ENCODE assay signal across 8 mouse cellular contexts in genomic region chr2:163204548-163205261, GRCm38 (mm10). TPM values are rescaled to one million over a fixed set of nuclear protein-coding genes. Genes with fewer than 3 reads are reported as not detected.
DNase-seq lines count a peak whose midpoint lies in the region; ATAC-seq and TF ChIP-seq lines count a peak whose summit lies in the region.

No protein-coding gene starts in this region.

- TF ChIP-seq CTCF in spleen, adult 2 months (IDR thresholded peaks at IDR 0.05; ENCODE audit: extremely low read depth, insufficient read depth, insufficient read length, insufficient replicate concordance): no peak

- peak overlapping the region; percentile 80 for H3K9ac ChIP-seq in forebrain, embryonic 11.5 days (ENCODE audit: low read length)
- peak overlapping the region; percentile 45 for H3K9ac ChIP-seq in intestine, embryonic 15.5 days

- H3K4me2 ChIP-seq in forebrain, embryonic 11.5 days (ENCODE audit: low read depth, low read length, severe bottlenecking): peak overlapping the region; percentile 89
- H3K4me2 ChIP-seq in intestine, embryonic 15.5 days (replicated peaks): peak overlapping the region; percentile 98

- H3K9me3 ChIP-seq in forebrain, embryonic 11.5 days (ENCODE audit: control insufficient read depth, low read length): no peaks in the 10 kb centered on the region; the same call in 1 of the 2 replicates
- no peaks in the 10 kb centered on the region for H3K9me3 ChIP-seq in intestine, embryonic 15.5 days

- no peaks in the 10 kb centered on the region for H3K36me3 ChIP-seq in spleen, adult 2 months (ENCODE audit: control insufficient read depth, insufficient read depth, low read length)
- H3K36me3 ChIP-seq in forebrain, embryonic 11.5 days (ENCODE audit: control insufficient read depth, insufficient read depth, low read length): no peaks in the 10 kb centered on the region
- H3K36me3 ChIP-seq in intestine, embryonic 15.5 days: no peaks in the 10 kb centered on the region

- H3K27me3 ChIP-seq in spleen, adult 2 months (ENCODE audit: control insufficient read depth, insufficient read depth, low read length): peaks cover 30% of the 10 kb centered on the region
- peaks cover 6% of the 10 kb centered on the region for H3K27me3 ChIP-seq in forebrain, embryonic 11.5 days (ENCODE audit: control insufficient read depth, insufficient read depth, low read length)
- H3K27me3 ChIP-seq in intestine, embryonic 15.5 days (replicated peaks): peaks cover 35% of the 10 kb centered on the region

- TF ChIP-seq POLR2A in spleen, adult 2 months (IDR thresholded peaks at IDR 0.05; ENCODE audit: low read depth, low read length): no peak

- peaks cover 16% of the 10 kb centered on the region for H3K4me1 ChIP-seq in spleen, adult 2 months (ENCODE audit: control insufficient read depth, insufficient read depth, insufficient read length)
- peaks cover 19% of the 10 kb centered on the region for H3K4me1 ChIP-seq in forebrain, embryonic 11.5 days (replicated peaks; ENCODE audit: control insufficient read depth, insufficient read depth, low read length)
- H3K4me1 ChIP-seq in intestine, embryonic 15.5 days (replicated peaks): peaks cover 18% of the 10 kb centered on the region

- ATAC-seq in forebrain, embryonic 11.5 days (replicated peaks; ENCODE audit: low FRiP score): peak; percentile 54
- peak; percentile 42; the same call in 1 of the 2 replicates for ATAC-seq in intestine, embryonic 15.5 days
- ATAC-seq in activated CD4-positive, CD25-positive, alpha-beta regulatory T cell, adult 4 months: no peak

- no peak overlapping the region for H3K27ac ChIP-seq in spleen, adult 2 months (ENCODE audit: insufficient read depth, low read length)
- H3K27ac ChIP-seq in forebrain, embryonic 11.5 days (ENCODE audit: low read depth, low read length): peak overlapping the region; percentile 50
- no peak overlapping the region for H3K27ac ChIP-seq in intestine, embryonic 15.5 days

- H3K4me3 ChIP-seq in spleen, adult 2 months (ENCODE audit: extremely low read depth, insufficient read depth, insufficient read length): peak overlapping the region; percentile 50; the same call in 1 of the 2 replicates
- H3K4me3 ChIP-seq in forebrain, embryonic 11.5 days (ENCODE audit: low read depth, low read length): peak overlapping the region; percentile 67
- H3K4me3 ChIP-seq in intestine, embryonic 15.5 days (replicated peaks): peak overlapping the region; percentile 56

- intact Hi-C loops in left cerebral cortex, postnatal 14 days (cut with DNase I): loop anchor here (5.0 kb wide), 1 partner anchor 102 kb away; no protein-coding TSS in a partner anchor

- no peak for DNase-seq in spleen, adult 2 months (ENCODE audit: low read depth in 1 of 2, low spot score in 2 of 2)
- no peak for DNase-seq in spleen, postnatal 4 days (ENCODE audit: low spot score in 2 of 2)
- peak; percentile 83 for DNase-seq in forebrain, embryonic 11.5 days (ENCODE audit: low spot score)
- DNase-seq in lung, postnatal 25 days (ENCODE audit: low spot score): peak; percentile 12
- DNase-seq in yolk sac, embryonic 10.5 days (ENCODE audit: low spot score): peak; percentile 21
- no peak for DNase-seq in left cerebral cortex, postnatal 14 days (ENCODE audit: low spot score in 2 of 2)

- 4% methylated on average over 43 of the region's 45 CpGs for WGBS in spleen, adult 2 months
- under 1% methylated on average over 42 of the region's 45 CpGs for WGBS in forebrain, embryonic 11.5 days
- 1% methylated on average over 45 of the region's 45 CpGs for WGBS in intestine, embryonic 15.5 days

RNA-seq across cellular contexts. Expression of gene Tox2, which starts 1.8 kb away (rescaled TPM):
- polyA plus RNA-seq in spleen, adult 2 months (2012; rRNA removed): 12.1 and 16.6 TPM in 2 replicates
- 35.0 and 35.5 TPM in 2 replicates for polyA plus RNA-seq in forebrain, embryonic 11.5 days (2014; fragmentation: Nextera tagmentation; extraction: Ambion mirVana)
- polyA plus RNA-seq in intestine, embryonic 15.5 days (2015; fragmentation: Nextera tagmentation; extraction: Ambion mirVana): 5.0 and 6.1 TPM in 2 replicates
- total RNA-seq in left cerebral cortex, postnatal 14 days (2021): 10 to 100 TPM; 22.0 to 27.4 TPM
- polyA plus RNA-seq in activated CD4-positive, CD25-positive, alpha-beta regulatory T cell, adult 4 months (2017; shearing (Covaris generic)): 10 to 100 TPM in 1 of 2 experiments, 1 to 10 TPM in 1; 4.7 to 11.8 TPM

Comparison
In these comparisons a context has a peak if more than half of its experiments do, and no peak if none do; other contexts are left out.
1. DNase-seq: peak in forebrain, embryonic 11.5 days (single experiment), lung, postnatal 25 days (single experiment) and yolk sac, embryonic 10.5 days (single experiment); none in spleen, adult 2 months (0 of 2), spleen, postnatal 4 days (0 of 2) and left cerebral cortex, postnatal 14 days (0 of 2).
2. Peak in every context shown above with its lines, with median percentiles within 50 percentile points of each other: H3K4me3 ChIP-seq.